Mouse (Mus musculus) spleen, postnatal 36 days (tissue): Measurements from ENCODE around the gene Tceanc2.

Source experiments
- DNase-seq, 2 experiments: peaks; one replicate each; pipeline ENCODE4 v3.0.0; 2022; ENCODE audit warnings: low spot score in 2 of 2, mixed read lengths in 1 of 2

Gene Tceanc2

GRCm38 (mm10) chr4:107084343-107084742 lies 94.6 kb downstream of the Tceanc2 start:
- DNase-seq, result no peak
